Mouse (Mus musculus): Measurements from ENCODE around the gene Necap1.

The Necap1 gene

DNA sequence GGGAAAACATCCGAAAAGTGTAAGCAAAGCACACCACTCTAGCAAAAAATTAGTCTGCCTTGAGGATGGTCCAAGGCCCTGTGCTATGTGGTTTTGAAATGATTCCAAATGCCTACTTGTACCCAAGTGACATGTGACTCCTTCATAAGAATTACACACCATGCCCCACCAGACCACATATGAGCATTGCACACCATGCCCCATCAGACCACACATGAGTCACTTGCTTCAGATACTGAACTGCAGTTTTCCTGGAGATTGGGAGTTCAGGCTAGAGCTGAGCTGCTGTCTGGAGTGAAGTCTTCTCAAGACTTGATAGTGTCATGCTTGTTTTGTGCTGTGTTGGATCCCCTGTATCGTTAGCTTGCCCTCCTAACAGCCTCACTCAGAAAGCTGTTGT lies 15.3 kb downstream of the Necap1 start:
- no peak for DNase-seq (ENCODE audit: low spot score)

DNA sequence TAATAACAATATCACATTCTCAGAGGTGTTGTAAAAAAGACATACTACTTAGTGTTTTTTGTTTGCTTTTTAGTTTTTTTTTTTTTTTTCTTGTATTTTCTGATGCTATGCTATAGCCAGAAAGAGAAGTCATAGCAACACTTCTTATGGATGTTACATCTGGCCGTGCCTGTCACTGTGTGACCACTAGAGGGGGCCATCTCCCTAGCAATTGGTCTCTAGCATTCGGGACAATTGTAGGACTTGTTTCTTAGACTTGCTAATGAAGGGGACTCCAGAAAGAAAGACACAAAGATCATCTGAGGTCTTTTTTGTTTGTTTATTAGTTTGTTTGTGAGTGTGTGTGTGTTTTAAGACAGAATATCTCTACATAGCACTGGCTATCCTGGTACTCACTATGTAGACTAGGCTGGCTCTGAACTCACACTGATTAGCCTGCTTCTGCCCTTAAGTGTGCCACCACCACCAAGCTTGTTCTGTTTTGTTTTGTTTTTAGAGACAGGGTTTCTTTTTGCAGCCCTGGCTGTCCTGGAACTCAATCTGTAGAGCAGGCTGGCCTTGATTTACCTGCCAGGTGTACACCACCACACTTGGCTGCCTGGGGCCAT lies 18.3 kb downstream of the Necap1 start:
- peak; percentile 57 for DNase-seq (ENCODE audit: low spot score)

DNA sequence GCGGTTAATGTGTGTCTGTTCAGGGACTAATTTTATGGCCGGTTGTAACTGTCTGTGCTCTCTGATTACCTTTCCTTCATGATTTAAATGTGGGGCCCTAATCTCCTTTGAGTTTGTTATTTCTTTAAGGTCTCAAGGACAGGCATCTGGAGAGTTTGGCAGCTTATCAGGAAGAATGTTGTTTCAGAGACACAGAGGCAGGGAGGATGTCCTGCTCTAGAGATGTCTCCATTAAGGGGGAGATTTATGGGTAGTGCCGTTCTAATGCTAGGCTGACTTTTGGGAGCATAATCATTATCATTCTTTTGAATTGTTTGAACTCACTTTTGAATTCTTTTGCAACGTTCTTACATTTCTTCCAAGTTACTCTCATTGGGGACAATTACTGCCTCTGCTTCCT lies 45.6 kb downstream of the Necap1 start:
- DNase-seq (ENCODE audit: low spot score) = no peak

DNA sequence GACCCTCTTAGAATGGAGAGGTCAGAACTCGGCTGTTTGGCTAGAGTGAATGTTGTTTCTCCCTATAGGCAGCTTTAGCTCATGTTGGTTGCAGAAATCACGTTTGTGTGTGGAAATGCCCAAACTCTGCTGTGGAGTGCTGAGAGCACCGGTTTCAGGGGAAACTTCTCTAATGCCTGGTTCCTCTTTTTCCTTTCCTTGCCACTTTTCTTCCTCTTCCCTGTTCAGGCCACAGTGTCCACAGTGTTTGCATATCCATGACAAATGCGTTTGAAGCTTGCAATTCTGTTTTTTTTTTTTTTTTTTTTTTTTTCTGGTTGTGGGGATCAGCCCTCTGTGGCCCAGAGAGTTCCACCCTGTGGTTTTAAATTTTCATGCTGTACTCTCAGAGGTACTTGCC lies 47.2 kb downstream of the Necap1 start, which contains the start of gene Clec4a1:
TSS of gene Clec4a1 (plus strand) at position 398 of the 400 bp plus-strand sequence.
- peak; percentile 35 for DNase-seq (ENCODE audit: low spot score)

DNA sequence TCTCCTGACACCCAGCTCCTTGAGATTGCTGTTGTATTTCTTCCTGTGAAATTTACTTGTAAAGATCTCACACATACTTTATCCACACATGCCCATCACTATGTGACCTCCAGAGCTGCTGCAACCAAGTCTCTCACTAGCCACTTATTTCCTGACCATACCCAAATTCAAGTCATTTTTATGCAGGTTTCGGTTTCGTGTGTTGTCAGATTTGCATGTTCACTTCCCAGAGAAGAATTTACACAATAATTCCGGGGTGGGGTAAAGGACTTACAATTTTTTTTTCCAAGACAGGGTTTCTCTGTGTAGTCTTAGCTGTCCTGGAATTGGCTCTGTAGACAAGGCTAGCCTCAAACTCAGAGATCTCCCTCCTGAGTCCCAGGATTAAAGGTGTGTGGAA lies 60.6 kb downstream of the Necap1 start:
- no peak for DNase-seq (ENCODE audit: low spot score)
